Mouse (Mus musculus) granulocyte monocyte progenitor cell, adult 5-6 weeks (primary cell): ENCODE measurements around the gene Psg27. TPM values are rescaled to one million over a fixed set of nuclear protein-coding genes. Genes with fewer than 3 reads are reported as not detected.
"Not testable (repeated sequence)": the region's sequence is repeated elsewhere in the genome, so short reads cannot be mapped to it uniquely, and the experiment has no call there.

Experiments
- ATAC-seq: replicated peaks from 2 replicates; pipeline ENCODE4 v1.8.0; 2016; ENCODE audit warnings: mild to moderate bottlenecking, moderate TSS enrichment, inconsistent platforms; ENCODE audit not compliant: poor library complexity, severe bottlenecking
- total RNA-seq, 2 experiments: library from RNA; stranded (forward) in 1 of 2; stranded (reverse) in 1 of 2; fragments of 200-712, 200-1000 nt in 1 of 2; fragments of >200 nt in 1 of 2; fragmentation: Nextera tagmentation in 1 of 2; gene quantifications; 2 replicates each; pipeline ENCODE4 v1.2.3; 2014 to 2017

Gene Psg27
- total RNA-seq (2014; fragmentation: Nextera tagmentation) (not detected in 2 replicates), total RNA-seq (2017) (not detected in 2 replicates)

DNA sequence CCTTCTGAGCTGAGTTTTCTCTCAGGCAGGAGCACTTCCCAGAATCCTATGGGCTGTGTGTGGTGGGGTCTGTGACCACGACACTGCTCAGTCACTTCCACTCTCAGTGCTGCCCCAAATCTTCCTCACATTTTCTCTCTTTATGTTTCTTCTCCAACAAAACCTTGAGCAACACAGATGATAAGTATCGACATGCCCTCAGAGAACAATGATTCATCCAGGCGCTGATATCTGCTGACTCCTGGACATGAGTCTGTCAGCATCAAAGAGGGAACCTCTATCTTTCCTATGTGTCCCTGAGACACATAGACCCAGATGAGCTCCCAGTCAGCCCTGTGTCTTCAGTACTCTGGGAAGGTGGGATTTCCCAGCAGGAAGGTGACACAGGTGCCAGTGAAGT is at the start of gene Psg27:
Gene Psg27 (minus strand): TSS at position 101 of the 400 bp plus-strand sequence.
- ATAC-seq: no peak

DNA sequence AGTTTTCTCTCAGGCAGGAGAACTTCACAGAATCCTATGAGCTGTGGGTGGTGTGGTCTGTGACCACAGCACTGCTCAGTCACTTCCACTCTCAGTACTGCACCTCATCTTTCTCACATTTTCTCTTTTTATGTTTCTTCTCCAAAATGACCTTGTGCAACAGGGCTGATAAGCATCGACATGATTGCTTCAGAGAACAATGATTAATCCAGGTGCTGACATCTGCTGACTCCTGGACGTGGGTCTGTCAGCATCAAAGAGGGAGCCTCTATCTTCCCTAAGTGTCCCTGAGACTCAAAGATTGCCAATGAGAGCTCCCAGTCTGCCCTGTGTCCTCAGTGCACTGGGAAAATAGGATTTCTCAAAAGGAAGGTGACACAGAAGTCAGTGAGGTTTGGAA is 49.3 kb upstream of the Psg27 start, which contains the start of gene Psg23:
Gene Psg23 (minus strand): TSS at position 101 of the 400 bp plus-strand sequence.
- not testable (repeated sequence) for ATAC-seq

DNA sequence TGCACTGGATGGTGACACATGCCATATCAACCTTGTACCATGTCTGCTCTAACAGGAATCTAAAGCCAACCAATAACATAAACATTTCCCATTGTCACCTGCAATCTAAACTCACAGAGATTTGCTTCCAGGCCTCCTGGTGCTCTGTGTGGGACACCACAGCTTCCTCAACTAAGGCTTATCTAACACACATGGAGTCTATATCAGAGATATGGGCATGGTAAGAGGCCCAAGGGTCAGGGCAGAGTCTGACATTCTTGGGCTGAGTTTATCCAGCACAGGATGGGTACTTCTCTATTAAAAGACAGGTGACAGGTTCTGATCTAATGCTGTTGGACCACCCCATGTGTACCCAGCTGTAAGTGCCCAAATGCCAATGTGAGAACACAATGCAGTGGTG is 7.3 kb downstream of the Psg27 start:
- no peak for ATAC-seq

DNA sequence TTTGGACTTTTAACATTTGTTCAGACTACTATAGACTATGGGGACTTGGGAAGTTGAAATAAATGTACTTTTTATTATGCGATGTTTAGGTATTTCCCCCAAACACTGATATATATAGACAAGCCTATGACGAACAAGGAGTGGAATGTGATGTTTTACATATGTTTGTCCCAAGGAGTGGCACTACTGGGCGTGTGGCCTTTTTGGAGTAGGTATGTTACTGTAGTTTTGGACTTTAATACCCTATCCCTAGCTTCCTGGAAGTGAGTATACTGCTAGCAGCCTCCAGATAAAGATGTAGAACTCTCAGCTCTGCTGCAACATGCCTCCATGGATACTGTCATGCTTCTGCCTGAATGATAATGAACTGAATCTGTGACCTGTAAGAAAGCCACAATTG is 11.4 kb downstream of the Psg27 start:
- ATAC-seq: not testable (repeated sequence)

DNA sequence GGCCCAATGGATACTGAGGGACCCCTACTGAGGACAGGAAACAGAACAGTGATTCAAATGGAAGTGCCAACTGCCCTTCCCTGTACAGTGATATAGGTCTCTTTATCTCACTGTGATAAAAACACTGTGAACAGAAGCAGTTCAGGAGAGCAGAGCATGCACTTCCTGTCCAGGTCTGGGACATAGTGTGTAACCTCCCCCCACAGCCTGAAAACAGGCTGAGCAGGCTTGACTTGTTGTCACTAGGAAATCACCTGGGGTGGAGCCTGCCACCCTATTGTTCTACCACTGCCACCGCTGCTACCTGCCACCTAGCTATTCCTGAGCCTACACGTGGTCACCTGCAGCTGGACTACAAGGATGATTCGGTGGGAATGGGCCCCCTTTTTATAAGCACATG is 33.7 kb downstream of the Psg27 start:
- no peak for ATAC-seq

DNA sequence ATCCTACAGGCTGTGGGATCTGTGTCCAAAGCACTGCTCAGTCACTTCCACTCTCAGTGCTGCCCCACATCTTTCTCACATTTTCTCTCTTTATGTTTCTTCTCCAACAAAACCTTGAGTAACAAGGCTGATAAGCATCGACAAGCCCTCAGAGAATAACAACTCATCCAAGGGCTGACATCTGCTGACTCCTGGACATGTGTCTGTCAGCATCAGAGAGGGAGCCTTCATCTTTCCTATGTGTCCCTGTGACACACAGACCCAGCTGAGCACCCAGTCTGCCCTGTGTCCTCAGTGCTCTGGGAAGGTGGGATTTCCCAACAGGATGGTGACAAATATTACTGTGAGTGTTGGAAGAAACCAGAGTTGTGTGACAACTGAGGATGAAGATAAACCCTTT is 34.9 kb downstream of the Psg27 start, which contains the start of gene Psg25:
Gene Psg25 (minus strand): TSS at position 101 of the 400 bp plus-strand sequence.
- ATAC-seq: no peak

DNA sequence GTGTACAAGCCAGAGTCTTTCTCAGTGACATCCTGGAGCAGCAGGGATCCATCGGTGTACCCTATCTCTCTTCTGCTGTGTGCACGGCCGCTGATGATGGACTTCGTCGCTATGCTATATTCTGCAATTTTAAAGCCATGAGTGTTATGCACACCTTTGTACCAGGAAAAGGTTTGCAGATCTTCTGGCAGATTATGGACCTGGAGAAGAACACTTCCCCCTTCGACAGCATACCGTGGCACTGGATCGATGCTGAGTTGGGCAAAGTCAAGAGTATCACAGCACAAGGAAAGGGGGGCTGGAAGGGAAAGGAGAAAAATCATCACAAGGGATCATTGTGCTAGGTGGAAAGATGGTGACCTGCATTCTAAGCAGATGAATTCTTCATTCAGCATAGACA is 42.4 kb downstream of the Psg27 start:
- ATAC-seq: no peak

DNA sequence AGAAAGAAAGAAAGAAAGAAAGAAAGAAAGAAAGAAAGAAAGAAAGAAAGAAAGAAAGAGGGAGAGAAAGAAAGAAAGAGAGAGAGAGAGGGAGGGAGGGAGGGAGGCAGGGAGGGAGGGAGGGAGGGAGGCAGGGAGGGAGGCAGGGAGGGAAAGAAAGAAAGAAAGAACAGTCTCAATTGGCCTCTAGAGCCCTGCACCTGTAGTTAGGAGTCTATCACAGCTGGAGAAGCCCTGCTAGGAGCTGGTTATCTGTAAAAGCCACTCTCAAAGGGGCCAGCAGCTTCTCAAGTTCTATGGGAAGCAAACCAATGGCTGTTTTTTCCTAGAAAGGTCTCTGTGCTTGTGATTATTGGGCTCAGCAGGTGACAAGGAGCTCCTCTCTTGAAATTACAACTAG is 54.3 kb downstream of the Psg27 start:
- ATAC-seq: not testable (repeated sequence)

DNA sequence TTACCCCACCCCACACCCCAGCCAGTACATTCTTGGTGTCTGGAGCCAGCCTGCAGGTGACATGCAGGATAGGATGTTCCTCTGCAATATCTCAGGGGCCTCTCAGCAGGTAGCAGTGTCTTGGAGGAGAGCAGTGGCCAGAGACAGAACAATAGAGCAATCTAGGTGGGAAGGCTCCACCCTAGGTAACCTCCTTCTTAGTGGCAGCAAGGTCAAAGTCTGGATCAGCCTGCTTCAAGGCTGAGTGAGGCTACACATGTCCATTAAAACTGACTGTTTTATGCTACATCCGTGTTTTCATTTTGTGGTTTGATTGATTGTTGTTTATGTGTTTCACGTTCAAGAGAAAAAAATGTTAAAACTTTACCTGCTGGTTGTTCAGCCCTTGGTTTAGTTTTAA is 54.7 kb downstream of the Psg27 start:
- not testable (repeated sequence) for ATAC-seq

DNA sequence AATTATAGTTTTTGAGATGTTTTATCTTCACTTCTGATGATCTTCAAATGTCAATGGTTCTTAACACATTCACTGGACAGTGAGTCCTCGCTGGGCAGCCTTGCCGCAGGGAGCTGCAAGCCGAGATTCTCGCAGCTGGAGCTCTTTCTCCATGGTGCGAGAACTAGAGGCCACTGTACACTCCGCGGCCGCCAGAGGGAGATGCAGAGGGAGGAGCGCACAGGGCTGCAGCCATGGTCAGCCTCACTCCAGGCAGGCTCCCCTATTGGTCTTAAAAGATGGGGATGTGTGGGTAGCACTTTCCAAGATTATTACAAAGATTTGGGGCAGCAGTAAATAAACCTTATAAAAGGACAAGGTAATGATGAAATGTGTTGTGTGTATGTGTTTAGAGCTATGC is 55.6 kb downstream of the Psg27 start:
- no peak for ATAC-seq

Other genes with a start within 250 kb of the Psg27 start
- not detected in 2 replicates for gene Psg18, start 212.3 kb downstream of the Psg27 start, total RNA-seq (2014; fragmentation: Nextera tagmentation)
- gene Psg18, start 212.3 kb downstream of the Psg27 start, total RNA-seq (2017): not detected in 2 replicates
- not detected in 2 replicates for gene Psg28, start 135.3 kb downstream of the Psg27 start, total RNA-seq (2014; fragmentation: Nextera tagmentation)
- not detected in 2 replicates for gene Psg28, start 135.3 kb downstream of the Psg27 start, total RNA-seq (2017)
- not detected in 2 replicates for gene Psg26, start 83.1 kb downstream of the Psg27 start, total RNA-seq (2014; fragmentation: Nextera tagmentation)
- gene Psg26, start 83.1 kb downstream of the Psg27 start, total RNA-seq (2017): not detected in 2 replicates
- not detected in 2 replicates for gene Psg25, start 35.0 kb downstream of the Psg27 start, total RNA-seq (2014; fragmentation: Nextera tagmentation)
- not detected in 2 replicates for gene Psg25, start 35.0 kb downstream of the Psg27 start, total RNA-seq (2017)
- gene Psg23, start 49.2 kb upstream of the Psg27 start, total RNA-seq (2014; fragmentation: Nextera tagmentation): not detected in 2 replicates
- not detected in 2 replicates for gene Psg23, start 49.2 kb upstream of the Psg27 start, total RNA-seq (2017)
- gene Psg21, start 89.4 kb upstream of the Psg27 start, total RNA-seq (2014; fragmentation: Nextera tagmentation): not detected in 2 replicates
- gene Psg21, start 89.4 kb upstream of the Psg27 start, total RNA-seq (2017): not detected in 2 replicates
- gene Psg20, start 118.9 kb upstream of the Psg27 start, total RNA-seq (2014; fragmentation: Nextera tagmentation): not detected in 2 replicates
- not detected in 2 replicates for gene Psg20, start 118.9 kb upstream of the Psg27 start, total RNA-seq (2017)
- gene Psg22, start 150.8 kb upstream of the Psg27 start, total RNA-seq (2014; fragmentation: Nextera tagmentation): not detected in 2 replicates
- not detected in 2 replicates for gene Psg22, start 150.8 kb upstream of the Psg27 start, total RNA-seq (2017)
- gene Psg19, start 231.2 kb upstream of the Psg27 start, total RNA-seq (2014; fragmentation: Nextera tagmentation): not detected in 2 replicates
- not detected in 2 replicates for gene Psg19, start 231.2 kb upstream of the Psg27 start, total RNA-seq (2017)